Mouse (Mus musculus) forebrain, embryonic 13.5 days (tissue): ENCODE results near the gene Psg19. TPM values are rescaled to one million over a fixed set of nuclear protein-coding genes. Genes with fewer than 3 reads are reported as not detected.
A peak's percentile ranks its signal among the peaks of the same experiment; 100 is the strongest.

ENCODE experiments used
- ATAC-seq: fragments of 200-750 bp; cut with Nextera tagmentation; 2 replicates; pipeline ENCODE4 v1.8.0; 2017
- H3K27ac ChIP-seq: fragments of 300-500 bp; sonication (generic); 2 replicates; pipeline ENCODE4 v1.5.1; 2015; ENCODE audit warnings: inconsistent platforms, mild to moderate bottlenecking, moderate library complexity
- H3K27me3 ChIP-seq: fragments of 300-500 bp; sonication (generic); 2 replicates; pipeline ENCODE4 v1.6.1; 2015; ENCODE audit warnings: mild to moderate bottlenecking, inconsistent platforms
- H3K36me3 ChIP-seq: fragments of 300-500 bp; sonication (generic); 2 replicates; pipeline ENCODE4 v1.6.1; 2015; ENCODE audit warnings: mild to moderate bottlenecking, inconsistent platforms; ENCODE audit not compliant: poor library complexity, severe bottlenecking
- H3K4me1 ChIP-seq: fragments of 300-500 bp; sonication (generic); 2 replicates; pipeline ENCODE4 v1.6.1; 2015; ENCODE audit warnings: inconsistent platforms
- H3K4me2 ChIP-seq: fragments of 300-500 bp; sonication (generic); 2 replicates; pipeline ENCODE4 v1.6.1; 2015; ENCODE audit warnings: inconsistent platforms, mild to moderate bottlenecking, moderate library complexity
- H3K4me3 ChIP-seq: fragments of 300-500 bp; sonication (generic); 2 replicates; pipeline ENCODE4 v1.5.1; 2015; ENCODE audit warnings: mild to moderate bottlenecking, inconsistent platforms
- H3K9ac ChIP-seq: fragments of 300-500 bp; sonication (generic); 2 replicates; pipeline ENCODE4 v1.6.1; 2015; ENCODE audit warnings: mild to moderate bottlenecking, inconsistent platforms
- H3K9me3 ChIP-seq: fragments of 300-500 bp; sonication (generic); replicated peaks from 2 replicates; pipeline ENCODE4 v1.6.1; 2016; ENCODE audit warnings: inconsistent platforms
- WGBS: fragments of 180-500 bp; shearing (Covaris S2); methylation state at CpG from one replicate; pipeline ENCODE4 v1.1.7; 2015; 5-methylcytosine and 5-hydroxymethylcytosine counted together
- polyA plus RNA-seq: library from polyadenylated mRNA; unstranded; fragments of >200 nt; fragmentation: Nextera tagmentation; extraction: Ambion mirVana; gene quantifications from 2 replicates; pipeline ENCODE4 v1.2.1, GENCODE M21; 2015

Psg19 gene
- polyA plus RNA-seq = not detected in 2 replicates

GRCm38 (mm10) chr7:18798420-18798819 lies at the start of gene Psg19:
Gene Psg19, minus strand, starts transcription at chr7:18798520.
- Histone ChIP-seq H3K9me3 (no peaks in the 10 kb centered on the region), H3K4me2 (no peak within 1 kb of the TSS), H3K27ac (no peak within 1 kb of the TSS), H3K9ac (no peak within 1 kb of the TSS), H3K36me3 (no peaks in the 10 kb centered on the region), H3K4me3 (no peak within 1 kb of the TSS), H3K4me1 (no peaks in the 10 kb centered on the region), H3K27me3 (no peaks in the 10 kb centered on the region)
- ATAC-seq = no peak
- 88% methylated on average over 1 of the region's 1 CpGs for WGBS

GRCm38 (mm10) chr7:18844811-18845210 lies 46.5 kb upstream of the Psg19 start:
- Histone ChIP-seq H3K4me2 (no peak overlapping the region), H3K36me3 (no peaks in the 10 kb centered on the region), H3K9me3 (no peaks in the 10 kb centered on the region), H3K27ac (no peak overlapping the region), H3K9ac (no peak overlapping the region), H3K4me1 (0 out of 2 replicates have a peak, but pooled peaks cover 4% of the 10 kb centered on the region), H3K27me3 (no peaks in the 10 kb centered on the region), H3K4me3 (no peak overlapping the region)
- WGBS = 55% methylated on average over 5 of the region's 5 CpGs
- ATAC-seq = no peak

GRCm38 (mm10) chr7:18841174-18841567 lies 42.9 kb upstream of the Psg19 start:
- H3K4me2 ChIP-seq = peak overlapping the region; percentile 63

DNA sequence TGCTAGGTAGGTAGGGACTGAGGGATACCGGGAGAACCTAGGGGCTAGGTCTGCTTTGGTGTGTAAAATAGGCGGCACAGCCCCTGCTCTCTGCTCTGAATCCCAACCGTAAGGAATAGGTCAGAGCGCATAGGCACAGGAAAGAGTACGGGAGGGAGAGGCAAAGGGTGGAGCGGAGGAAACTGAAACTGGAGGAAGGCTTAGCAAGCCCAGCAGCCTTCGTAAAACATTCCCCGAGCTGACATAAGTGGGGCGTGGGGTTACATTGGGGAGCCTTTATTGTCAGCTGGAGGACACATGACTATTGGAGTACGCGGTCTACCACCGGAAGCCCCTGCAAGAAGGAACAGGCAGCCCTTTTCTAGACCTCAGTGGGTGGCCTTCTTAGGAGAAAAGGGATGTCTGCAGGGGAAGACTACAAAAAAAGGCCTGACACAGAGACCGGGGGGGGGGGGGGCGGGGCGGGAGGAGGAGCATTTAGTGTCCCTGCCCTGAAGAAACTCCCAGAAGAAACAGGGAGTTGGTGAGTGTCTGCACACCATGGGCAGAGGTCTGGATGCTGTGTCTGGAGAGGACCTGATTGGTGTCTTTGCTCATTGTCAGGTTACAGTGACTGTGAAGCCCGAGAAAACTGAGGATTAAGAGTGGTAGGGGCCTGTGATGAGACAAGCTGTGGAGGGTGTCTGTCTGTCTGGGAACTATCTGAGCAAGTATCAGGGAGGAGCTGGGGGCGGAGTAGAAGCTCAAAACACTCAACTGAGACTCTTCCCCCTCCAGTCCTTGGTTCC lies 42.3 kb upstream of the Psg19 start:
- Histone ChIP-seq H3K4me2 (peak overlapping the region; percentile 63), H3K27me3 (no peaks in the 10 kb centered on the region), H3K36me3 (no peaks in the 10 kb centered on the region), H3K9ac (peak overlapping the region; percentile 55), H3K4me1 (0 out of 2 replicates have a peak, but pooled peaks cover 4% of the 10 kb centered on the region), H3K4me3 (peak overlapping the region; percentile 32), H3K9me3 (no peaks in the 10 kb centered on the region), H3K27ac (0 out of 2 replicates have a peak overlapping the region, but pooled peaks have one; percentile 3)
- ATAC-seq = peak; percentile 45
- WGBS = 3% methylated on average over 14 of the region's 17 CpGs

More at GRCm38 (mm10) chr7:18841174-18841567, 42.9 kb upstream of the Psg19 start:
- Histone ChIP-seq H3K4me1 (0 out of 2 replicates have a peak, but pooled peaks cover 4% of the 10 kb centered on the region), H3K27ac (no peak overlapping the region), H3K9me3 (no peaks in the 10 kb centered on the region), H3K27me3 (no peaks in the 10 kb centered on the region), H3K9ac (no peak overlapping the region), H3K4me3 (no peak overlapping the region), H3K36me3 (no peaks in the 10 kb centered on the region)
- ATAC-seq = no peak
- 73% methylated on average over 1 of the region's 1 CpGs for WGBS

DNA sequence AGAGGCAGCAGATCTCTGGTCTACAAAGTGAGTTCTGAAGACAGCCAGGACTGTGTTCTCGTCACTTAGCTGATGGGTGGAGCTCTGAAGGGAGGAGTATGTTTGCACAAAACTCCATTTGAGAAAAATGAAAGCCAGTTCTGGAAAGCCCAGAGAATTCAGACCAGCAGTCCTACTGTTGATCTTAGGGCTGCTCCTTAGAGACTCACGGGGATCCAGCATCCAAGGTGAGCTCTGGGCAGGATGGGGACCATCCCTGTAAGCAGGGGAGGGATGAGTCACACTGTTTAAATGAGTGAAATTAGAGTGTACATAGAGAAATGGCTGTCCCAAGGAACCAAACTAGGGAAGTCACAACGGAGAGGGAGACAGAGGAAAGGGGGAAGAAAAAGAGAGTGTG lies 41.5 kb upstream of the Psg19 start, which contains the start of gene Mill2:
Mill2 (plus strand) TSS at position 102 of the 400 bp plus-strand sequence.
- H3K4me1 ChIP-seq = 0 out of 2 replicates have a peak, but pooled peaks cover 4% of the 10 kb centered on the region
- 0 out of 2 replicates have a peak within 1 kb of the TSS, but pooled peaks have one; percentile 3 for H3K27ac ChIP-seq
- 19% methylated on average over 3 of the region's 3 CpGs for WGBS
- ATAC-seq = no peak
- H3K4me2 ChIP-seq = peak within 1 kb of the TSS; percentile 63
- H3K36me3 ChIP-seq = no peaks in the 10 kb centered on the region
- peak within 1 kb of the TSS; percentile 55 for H3K9ac ChIP-seq
- H3K27me3 ChIP-seq = no peaks in the 10 kb centered on the region
- H3K9me3 ChIP-seq = no peaks in the 10 kb centered on the region
- peak within 1 kb of the TSS; percentile 32 for H3K4me3 ChIP-seq

- no peak overlapping the region for H3K9ac ChIP-seq
- WGBS = 37% methylated on average over 13 of the region's 13 CpGs
- no peaks in the 10 kb centered on the region for H3K27me3 ChIP-seq
- no peak overlapping the region for H3K4me2 ChIP-seq
- no peak for ATAC-seq
- H3K36me3 ChIP-seq = no peaks in the 10 kb centered on the region
- no peak overlapping the region for H3K27ac ChIP-seq
- H3K4me3 ChIP-seq = no peak overlapping the region
- 0 out of 2 replicates have a peak, but pooled peaks cover 4% of the 10 kb centered on the region for H3K9me3 ChIP-seq
- no peaks in the 10 kb centered on the region for H3K4me1 ChIP-seq
These were observed 34.0 kb upstream of the Psg19 start for GRCm38 (mm10) chr7:18832298-18832697.

- Histone ChIP-seq H3K9me3 (0 out of 2 replicates have a peak, but pooled peaks cover 4% of the 10 kb centered on the region), H3K9ac (no peak overlapping the region), H3K27me3 (no peaks in the 10 kb centered on the region), H3K4me2 (no peak overlapping the region), H3K36me3 (no peaks in the 10 kb centered on the region), H3K4me3 (no peak overlapping the region), H3K27ac (no peak overlapping the region), H3K4me1 (no peaks in the 10 kb centered on the region)
- WGBS = 89% methylated on average over 7 of the region's 7 CpGs
- no peak for ATAC-seq
These were observed 31.2 kb upstream of the Psg19 start for GRCm38 (mm10) chr7:18829545-18829944.

DNA sequence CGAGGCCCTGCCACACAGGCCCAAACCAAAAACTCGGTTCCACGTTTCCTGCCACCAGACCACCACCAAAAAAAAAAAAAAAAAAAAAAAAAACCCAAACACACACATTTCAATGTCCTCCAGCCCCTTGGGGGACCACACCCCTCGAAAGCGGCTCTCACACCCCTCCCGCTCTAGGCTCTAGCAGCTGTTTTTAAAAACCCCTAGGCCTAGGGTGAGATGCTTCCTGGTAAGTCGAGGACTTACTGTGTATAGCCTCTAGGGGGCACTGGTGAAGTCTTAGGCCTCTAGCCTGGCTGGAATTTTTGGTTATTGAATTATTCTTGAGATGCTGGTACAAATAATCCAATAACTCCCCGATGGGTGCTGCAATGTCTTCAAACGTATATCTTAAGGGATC lies 30.3 kb upstream of the Psg19 start:
- Histone ChIP-seq H3K4me2 (no peak overlapping the region), H3K9ac (no peak overlapping the region), H3K27ac (no peak overlapping the region), H3K4me3 (no peak overlapping the region), H3K9me3 (0 out of 2 replicates have a peak, but pooled peaks cover 4% of the 10 kb centered on the region), H3K27me3 (no peaks in the 10 kb centered on the region), H3K4me1 (no peaks in the 10 kb centered on the region), H3K36me3 (no peaks in the 10 kb centered on the region)
- 65% methylated on average over 9 of the region's 9 CpGs for WGBS
- ATAC-seq = no peak

- ATAC-seq = no peak
- no peaks in the 10 kb centered on the region for H3K27me3 ChIP-seq
- no peaks in the 10 kb centered on the region for H3K9me3 ChIP-seq
- no peak overlapping the region for H3K9ac ChIP-seq
- no peak overlapping the region for H3K27ac ChIP-seq
- H3K4me1 ChIP-seq = no peaks in the 10 kb centered on the region
- H3K4me2 ChIP-seq = no peak overlapping the region
- 61% methylated on average over 26 of the region's 26 CpGs for WGBS
- no peaks in the 10 kb centered on the region for H3K36me3 ChIP-seq
- no peak overlapping the region for H3K4me3 ChIP-seq
These were observed 29.6 kb upstream of the Psg19 start for GRCm38 (mm10) chr7:18827792-18828546.

- Histone ChIP-seq H3K9me3 (no peaks in the 10 kb centered on the region), H3K27ac (no peak within 1 kb of the TSS), H3K27me3 (no peaks in the 10 kb centered on the region), H3K36me3 (no peaks in the 10 kb centered on the region), H3K4me1 (no peaks in the 10 kb centered on the region), H3K4me3 (no peak within 1 kb of the TSS), H3K9ac (no peak within 1 kb of the TSS), H3K4me2 (no peak within 1 kb of the TSS)
- WGBS = 66% methylated on average over 3 of the region's 3 CpGs
- no peak for ATAC-seq
These were observed 23.2 kb upstream of the Psg19 start, which contains the start of gene Psg17 for GRCm38 (mm10) chr7:18821507-18821906. Gene Psg17, minus strand, starts transcription at chr7:18821607.

GRCm38 (mm10) chr7:18818301-18818700 lies 20.0 kb upstream of the Psg19 start:
- ATAC-seq = no peak

DNA sequence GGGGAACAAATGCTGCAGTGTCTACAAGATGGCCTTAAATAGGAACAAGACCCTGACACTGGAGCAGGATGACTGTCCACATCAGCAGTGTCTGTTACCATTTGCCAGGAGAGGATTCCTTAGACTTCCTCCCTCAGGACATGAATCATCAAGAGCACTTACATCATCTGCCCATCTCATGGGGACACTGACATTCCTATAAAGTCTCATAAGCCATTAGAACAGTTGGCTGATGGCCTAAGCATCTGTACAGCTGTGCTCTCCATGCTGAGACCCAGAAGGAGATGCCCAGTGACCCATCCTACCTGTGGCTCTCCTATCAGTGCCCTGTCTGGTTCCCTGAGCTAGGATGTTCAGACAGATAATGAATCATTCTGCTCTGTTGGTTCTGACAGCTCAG lies 5.2 kb upstream of the Psg19 start:
- H3K27me3 ChIP-seq = no peaks in the 10 kb centered on the region
- no peak overlapping the region for H3K4me3 ChIP-seq
- H3K36me3 ChIP-seq = no peaks in the 10 kb centered on the region
- no peak overlapping the region for H3K27ac ChIP-seq
- H3K9me3 ChIP-seq = no peaks in the 10 kb centered on the region
- no peak overlapping the region for H3K4me2 ChIP-seq
- no peaks in the 10 kb centered on the region for H3K4me1 ChIP-seq
- ATAC-seq = no peak
- H3K9ac ChIP-seq = no peak overlapping the region

More at GRCm38 (mm10) chr7:18818301-18818700, 20.0 kb upstream of the Psg19 start:
- 84% methylated on average over 9 of the region's 9 CpGs for WGBS
- H3K27me3 ChIP-seq = no peaks in the 10 kb centered on the region
- no peak overlapping the region for H3K4me3 ChIP-seq
- H3K4me1 ChIP-seq = no peaks in the 10 kb centered on the region
- H3K9me3 ChIP-seq = no peaks in the 10 kb centered on the region
- no peak overlapping the region for H3K27ac ChIP-seq
- H3K4me2 ChIP-seq = no peak overlapping the region
- H3K9ac ChIP-seq = no peak overlapping the region
- no peaks in the 10 kb centered on the region for H3K36me3 ChIP-seq
